Mouse (Mus musculus): ENCODE measurements around the gene Mettl24. TPM values are rescaled to one million over a fixed set of nuclear protein-coding genes. Genes with fewer than 3 reads are reported as not detected.

Mettl24 gene
- polyA plus RNA-seq, 1 experiment from 2014 or later: not detected

DNA sequence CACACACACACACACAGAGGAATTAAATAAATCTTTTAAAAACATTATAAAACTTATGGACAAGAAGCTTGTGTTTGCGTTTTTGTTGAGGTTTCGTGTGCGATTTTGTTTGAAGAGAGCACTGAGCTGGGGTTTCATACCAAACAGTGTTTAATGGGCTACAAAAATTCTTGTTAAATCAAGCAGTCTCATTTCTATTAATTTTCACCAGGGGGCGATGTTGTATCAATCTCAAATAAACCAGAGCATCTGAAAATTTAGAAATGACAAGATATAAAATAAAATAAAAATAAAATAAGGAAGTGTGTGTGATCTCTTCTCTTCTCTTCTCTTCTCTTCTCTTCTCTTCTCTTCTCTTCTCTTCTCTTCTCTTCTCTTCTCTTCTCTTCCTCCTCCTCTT is 33.4 kb upstream of the Mettl24 start:
- no peak for DNase-seq (ENCODE audit: low read depth, low spot score)

DNA sequence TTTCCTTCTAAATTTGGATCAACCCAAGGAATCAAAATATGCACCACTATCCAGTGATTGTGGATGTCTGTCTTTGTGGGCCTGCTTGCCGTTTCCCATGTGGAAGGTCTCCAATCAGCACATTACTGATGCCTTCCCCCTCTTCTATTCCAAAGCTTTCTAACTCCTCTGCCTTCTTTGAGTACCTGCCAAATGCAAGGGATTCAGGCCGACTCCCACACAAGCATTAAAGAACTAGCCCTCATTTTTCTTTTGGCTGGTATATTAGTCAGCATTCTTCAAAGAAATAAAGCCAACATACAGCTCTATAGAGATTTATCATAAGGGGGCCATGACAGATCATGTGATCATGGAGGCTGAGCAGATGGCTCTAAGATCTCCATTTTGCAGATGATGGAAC is 31.4 kb upstream of the Mettl24 start:
- POLR2A ChIA-PET: no interaction called here
- CTCF ChIA-PET: interaction anchor here (1.5 to 1.8 kb wide), 2 partner anchors 233 to 637 kb away, joined by 3 to 5 read pairs; no protein-coding TSS in a partner anchor
- DNase-seq (ENCODE audit: low read depth, low spot score): no peak
- in situ Hi-C loops (cut with MboI; ENCODE audit: low pct_unique_long_range_greater_than_20kb): loop anchor here (5.0 to 25.0 kb wide), 3 partner anchors 231 to 636 kb away; partner anchors contain the start of genes Cdc40 and Wasf1
- no peak for ATAC-seq
- TF ChIP-seq CTCF (IDR thresholded peaks at IDR 0.05): no peak
- H3K27me3 ChIP-seq: no peaks in the 10 kb centered on the region

More for the DNA sequence above, 33.4 kb upstream of the Mettl24 start:
- in situ Hi-C loops (cut with MboI; ENCODE audit: low pct_unique_long_range_greater_than_20kb): loop anchor here (5.0 to 25.0 kb wide), 3 partner anchors 233 to 638 kb away; partner anchors contain the start of genes Cdc40 and Wasf1
- POLR2A ChIA-PET: interaction anchor here (0.6 kb wide), 1 partner anchor 270 kb away, joined by 3 read pairs; no protein-coding TSS in a partner anchor
- ATAC-seq: no peak
- no peak for TF ChIP-seq CTCF (IDR thresholded peaks at IDR 0.05)
- no peaks in the 10 kb centered on the region for H3K27me3 ChIP-seq
- CTCF ChIA-PET: interaction anchor here (1.5 to 2.5 kb wide), 3 partner anchors 10 to 235 kb away, joined by 5 to 12 read pairs (median 5); no protein-coding TSS in a partner anchor

DNA sequence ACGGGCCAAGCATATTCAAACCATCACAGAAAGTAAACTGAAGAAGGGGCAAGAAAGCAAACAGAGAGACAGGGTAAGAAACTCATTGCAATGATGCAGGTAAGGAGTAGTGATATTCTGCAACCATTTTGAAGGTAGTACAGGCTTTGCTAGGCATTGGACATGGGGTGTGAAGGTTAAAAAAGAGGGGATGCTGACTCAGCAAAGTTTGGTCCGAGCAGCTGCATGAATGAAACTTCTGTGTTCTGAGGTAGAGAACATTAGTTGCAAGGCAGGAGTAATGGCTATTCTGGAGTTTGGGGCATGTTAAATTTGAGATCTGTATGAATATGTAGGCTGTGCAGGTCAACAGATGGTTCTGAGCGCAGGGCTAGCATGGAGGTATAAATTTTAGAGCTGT is 17.8 kb upstream of the Mettl24 start:
- TF ChIP-seq CTCF (IDR thresholded peaks at IDR 0.05): no peak
- in situ Hi-C loops (cut with MboI; ENCODE audit: low pct_unique_long_range_greater_than_20kb): loop anchor here (25.0 kb wide), 2 partner anchors 347 to 622 kb away; no protein-coding TSS in a partner anchor
- CTCF ChIA-PET: interaction anchor here (1.0 kb wide), 1 partner anchor 11 kb away, joined by 3 read pairs; no protein-coding TSS in a partner anchor
- H3K27me3 ChIP-seq: no peaks in the 10 kb centered on the region
- no peak for DNase-seq (ENCODE audit: low read depth, low spot score)
- POLR2A ChIA-PET: no interaction called here
- ATAC-seq: no peak

DNA sequence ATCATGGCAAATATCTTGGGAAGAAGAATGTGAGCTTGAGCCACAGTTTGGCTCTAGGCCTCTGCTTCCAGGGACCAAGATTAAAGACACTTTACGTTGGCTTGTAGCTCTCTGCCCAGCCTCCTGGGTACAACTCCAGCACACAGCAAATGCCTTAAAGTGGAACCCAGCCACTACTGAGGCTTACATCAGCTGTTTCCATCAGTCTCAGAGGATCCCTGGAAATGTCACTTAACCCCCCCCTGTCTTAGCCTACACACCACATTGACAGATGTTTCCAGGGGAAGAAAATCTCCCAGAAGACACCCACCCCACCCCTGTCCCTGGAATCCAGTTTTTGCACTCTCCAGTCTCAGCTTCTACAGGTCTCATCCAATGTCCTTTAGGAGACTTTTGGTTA is 16.1 kb upstream of the Mettl24 start:
- ChIA-PET CTCF (no interaction called here), POLR2A (interaction anchor here (0.7 kb wide), 1 partner anchor 316 kb away, joined by 3 read pairs; no protein-coding TSS in a partner anchor)
- no peaks in the 10 kb centered on the region for H3K27me3 ChIP-seq
- DNase-seq (ENCODE audit: low read depth, low spot score): no peak
- TF ChIP-seq CTCF (IDR thresholded peaks at IDR 0.05): no peak
- no peak for ATAC-seq
- in situ Hi-C loops (cut with MboI; ENCODE audit: low pct_unique_long_range_greater_than_20kb): loop anchor here (25.0 kb wide), 2 partner anchors 345 to 620 kb away; no protein-coding TSS in a partner anchor

DNA sequence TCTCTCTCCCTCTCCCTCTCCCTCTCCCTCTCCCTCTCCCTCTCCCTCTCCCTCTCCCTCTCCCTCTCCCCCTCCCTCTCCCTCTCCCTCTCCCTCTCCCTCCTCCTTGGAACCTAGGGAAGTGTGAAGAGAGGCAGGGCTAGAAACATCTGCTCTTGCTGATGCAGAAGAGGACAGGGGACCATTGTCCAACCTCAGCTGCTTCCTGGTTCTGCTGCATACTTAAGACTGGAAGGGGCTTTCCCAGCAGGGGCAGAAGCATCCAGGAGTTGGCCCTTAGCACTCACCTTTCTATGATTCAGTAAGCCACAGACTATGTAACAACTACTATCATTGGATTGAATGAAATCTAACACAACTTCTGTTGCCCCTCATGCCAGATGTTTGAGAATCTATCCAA is 14.4 kb upstream of the Mettl24 start:
- ATAC-seq (no peak), DNase-seq (ENCODE audit: low read depth, low spot score) (no peak)
- no peak for TF ChIP-seq CTCF (IDR thresholded peaks at IDR 0.05)
- CTCF ChIA-PET: interaction anchor here (1.4 kb wide), 1 partner anchor 10 kb away, joined by 3 read pairs; no protein-coding TSS in a partner anchor
- POLR2A ChIA-PET: no interaction called here
- in situ Hi-C loops (cut with MboI; ENCODE audit: low pct_unique_long_range_greater_than_20kb): loop anchor here (25.0 kb wide), 2 partner anchors 344 to 619 kb away; no protein-coding TSS in a partner anchor
- H3K27me3 ChIP-seq: no peaks in the 10 kb centered on the region

DNA sequence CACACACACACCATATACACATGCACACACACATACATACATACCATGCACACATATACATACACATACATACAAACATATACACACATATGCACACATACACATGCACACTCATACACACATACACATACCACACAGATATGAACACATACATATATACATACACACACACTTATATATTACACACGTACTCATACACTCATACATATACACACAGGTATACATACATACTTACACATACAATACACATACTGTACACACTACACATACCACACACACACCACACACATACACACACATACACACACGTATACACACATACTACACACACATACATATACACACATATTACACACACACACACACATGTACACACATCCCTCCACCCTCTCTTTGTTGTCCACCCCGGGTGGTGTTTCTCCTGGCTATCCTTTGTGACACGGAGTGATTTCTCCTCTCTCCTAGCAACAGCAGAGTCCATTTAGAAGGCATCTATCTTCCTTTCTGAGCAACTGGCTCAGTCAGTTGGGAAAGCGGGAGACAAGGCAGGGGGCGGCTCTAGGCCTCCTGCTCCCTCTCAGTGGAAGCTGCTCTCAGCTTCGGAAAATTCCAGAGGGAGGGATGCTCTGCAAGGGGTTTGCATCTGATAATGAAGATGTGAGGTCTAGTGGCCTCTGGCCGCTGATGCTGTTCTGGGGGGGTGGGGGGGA is 10.3 kb upstream of the Mettl24 start:
- TF ChIP-seq CTCF (IDR thresholded peaks at IDR 0.05): no peak
- ChIA-PET POLR2A (no interaction called here), CTCF (interaction anchor here (0.7 to 1.4 kb wide), 2 partner anchors 9 to 212 kb away, joined by 3 to 4 read pairs; no protein-coding TSS in a partner anchor)
- in situ Hi-C loops (cut with MboI; ENCODE audit: low pct_unique_long_range_greater_than_20kb): loop anchor here (25.0 kb wide), 2 partner anchors 340 to 615 kb away; no protein-coding TSS in a partner anchor
- DNase-seq (ENCODE audit: low read depth, low spot score) (no peak), ATAC-seq (no peak)
- H3K27me3 ChIP-seq: no peaks in the 10 kb centered on the region

DNA sequence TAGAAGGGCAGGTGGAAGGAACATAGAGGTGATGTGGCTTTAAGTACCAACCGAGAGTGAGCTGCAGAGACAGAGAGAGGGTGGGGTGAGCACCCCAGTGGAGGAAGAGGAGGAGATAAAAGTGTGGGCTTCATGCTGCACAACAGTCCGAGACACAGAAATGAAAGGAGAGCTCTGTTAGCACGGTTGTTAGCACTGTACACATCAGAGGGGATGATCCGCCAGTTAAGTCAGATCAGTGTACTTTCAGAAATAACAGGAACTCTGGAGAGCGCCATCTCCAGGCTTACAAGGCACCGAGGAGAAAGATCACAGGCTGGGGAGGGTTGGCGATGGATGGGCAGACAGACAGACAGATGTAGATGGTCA is 9.8 kb upstream of the Mettl24 start:
- ChIA-PET CTCF (interaction anchor here (0.7 to 1.4 kb wide), 2 partner anchors 9 to 211 kb away, joined by 3 to 4 read pairs; no protein-coding TSS in a partner anchor), POLR2A (no interaction called here)
- in situ Hi-C loops (cut with MboI; ENCODE audit: low pct_unique_long_range_greater_than_20kb): loop anchor here (25.0 kb wide), 2 partner anchors 339 to 614 kb away; no protein-coding TSS in a partner anchor
- H3K27me3 ChIP-seq: no peaks in the 10 kb centered on the region
- no peak for TF ChIP-seq CTCF (IDR thresholded peaks at IDR 0.05)
- DNase-seq (ENCODE audit: low read depth, low spot score) (no peak), ATAC-seq (no peak)

DNA sequence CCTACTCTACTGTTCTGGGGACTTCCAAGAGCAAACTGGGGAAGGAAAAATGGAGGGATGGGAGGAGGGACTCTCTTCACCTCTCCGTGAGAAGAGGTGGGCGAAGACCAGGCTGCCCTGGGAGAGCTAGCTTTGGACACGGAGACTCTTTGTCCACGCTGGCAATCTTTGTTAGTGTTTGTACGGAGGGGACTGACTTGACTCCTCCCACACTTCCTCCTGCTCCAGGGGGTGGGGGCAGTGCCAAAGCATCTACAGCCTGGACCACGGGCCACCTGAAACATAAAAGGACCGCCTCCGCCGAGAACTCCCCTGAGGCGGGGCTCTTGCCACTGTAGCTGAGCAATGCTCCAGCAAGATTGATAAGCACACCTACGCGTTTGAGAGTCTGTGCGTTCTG is 8.9 kb upstream of the Mettl24 start:
- CTCF ChIA-PET: interaction anchor here (1.4 kb wide), 1 partner anchor 10 kb away, joined by 4 read pairs; no protein-coding TSS in a partner anchor
- ATAC-seq (no peak), DNase-seq (ENCODE audit: low read depth, low spot score) (no peak)
- POLR2A ChIA-PET: no interaction called here
- in situ Hi-C loops (cut with MboI; ENCODE audit: low pct_unique_long_range_greater_than_20kb): loop anchor here (25.0 kb wide), 2 partner anchors 338 to 613 kb away; no protein-coding TSS in a partner anchor
- TF ChIP-seq CTCF (IDR thresholded peaks at IDR 0.05): no peak
- H3K27me3 ChIP-seq: no peaks in the 10 kb centered on the region

DNA sequence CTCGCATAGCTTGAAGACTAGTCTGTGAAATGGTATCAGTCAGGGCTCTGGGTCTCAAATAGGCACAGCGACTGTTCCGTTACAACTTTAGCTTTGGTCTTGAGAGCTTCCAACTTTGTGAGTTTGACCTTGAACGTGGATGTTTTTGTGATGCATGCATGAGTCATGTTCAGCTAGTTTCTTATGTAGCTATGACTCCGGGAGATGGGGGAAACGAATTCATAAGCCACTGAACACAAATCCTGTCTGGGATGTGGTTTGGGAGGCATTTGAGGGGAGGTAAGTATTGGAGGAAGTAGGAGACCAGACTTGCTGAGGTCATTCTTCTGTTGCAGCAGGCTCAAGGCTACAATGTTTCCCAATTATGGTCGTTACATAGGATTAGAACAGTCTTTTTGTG is 7.2 kb upstream of the Mettl24 start:
- no peak for TF ChIP-seq CTCF (IDR thresholded peaks at IDR 0.05)

DNA sequence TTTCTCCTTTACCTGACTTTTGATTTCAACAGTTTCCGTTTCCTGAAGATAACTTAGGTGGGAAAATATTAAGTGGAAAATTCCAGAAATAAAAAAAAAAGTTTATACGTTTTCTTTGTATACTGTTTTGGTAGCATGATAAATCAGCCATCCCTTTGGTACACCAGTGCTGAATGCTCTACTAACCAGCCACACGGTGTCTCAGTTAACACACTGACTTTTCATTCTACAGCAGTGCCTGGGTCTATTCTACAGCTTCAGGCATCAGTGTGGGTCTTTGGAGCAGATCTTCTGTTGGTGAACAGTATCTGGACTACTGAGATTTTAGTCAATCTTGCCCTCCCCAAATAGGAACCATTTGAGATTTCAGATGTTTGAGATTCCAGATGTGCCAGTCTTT is 4.6 kb upstream of the Mettl24 start:
- no peak for ATAC-seq
- in situ Hi-C loops (cut with MboI; ENCODE audit: low pct_unique_long_range_greater_than_20kb): no loop called here

More for the DNA sequence above, 7.2 kb upstream of the Mettl24 start:
- ChIA-PET POLR2A (interaction anchor here (0.8 kb wide), 1 partner anchor 32 kb away, joined by 4 read pairs; no protein-coding TSS in a partner anchor), CTCF (interaction anchor here (1.0 to 1.2 kb wide), 2 partner anchors 10 to 11 kb away, joined by 3 read pairs; no protein-coding TSS in a partner anchor)
- peak; percentile 68 for DNase-seq (ENCODE audit: low read depth, low spot score)
- peak; percentile 76 for ATAC-seq
- in situ Hi-C loops (cut with MboI; ENCODE audit: low pct_unique_long_range_greater_than_20kb): no loop called here
- no peaks in the 10 kb centered on the region for H3K27me3 ChIP-seq

More for the DNA sequence above, 4.6 kb upstream of the Mettl24 start:
- H3K27me3 ChIP-seq: peaks cover 4% of the 10 kb centered on the region
- DNase-seq (ENCODE audit: low read depth, low spot score): no peak
- POLR2A ChIA-PET: interaction anchor here (0.7 kb wide), 2 partner anchors 69 to 74 kb away, joined by 3 read pairs; no protein-coding TSS in a partner anchor
- TF ChIP-seq CTCF (IDR thresholded peaks at IDR 0.05): no peak
- CTCF ChIA-PET: interaction anchor here (1.2 kb wide), 1 partner anchor 9 kb away, joined by 3 read pairs; no protein-coding TSS in a partner anchor
